Mouse (Mus musculus): Measurements from ENCODE around the gene Crygn. TPM values are rescaled to one million over a fixed set of nuclear protein-coding genes. Genes with fewer than 3 reads are reported as not detected.
A peak's percentile ranks its signal among the peaks of the same experiment; 100 is the strongest.

The Crygn gene
- total RNA-seq, 2 experiments from 2014 or later: 1.0 to 1.5 TPM

DNA sequence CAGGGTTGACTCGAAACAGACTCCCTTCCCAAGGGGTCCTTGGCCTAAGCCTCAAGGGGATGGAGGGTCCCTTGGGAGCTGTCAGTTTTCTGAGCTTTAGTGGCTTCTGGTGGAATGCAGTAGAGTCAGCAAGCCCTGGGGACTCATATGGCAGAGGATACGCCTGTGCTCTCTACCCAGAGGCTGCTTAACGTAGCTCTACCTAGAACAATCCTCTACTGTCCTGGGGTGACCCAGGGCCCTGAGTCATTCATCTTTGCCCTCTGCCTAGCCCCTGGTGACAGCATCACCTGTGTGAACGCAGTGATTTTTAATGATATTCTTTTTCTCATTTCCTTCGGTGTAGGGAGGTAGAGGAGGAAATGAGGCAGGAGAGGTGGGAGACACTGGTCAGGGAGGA is 8.1 kb downstream of the Crygn start:
- DNase-seq (ENCODE audit: low spot score in 2 of 2): no peak

DNA sequence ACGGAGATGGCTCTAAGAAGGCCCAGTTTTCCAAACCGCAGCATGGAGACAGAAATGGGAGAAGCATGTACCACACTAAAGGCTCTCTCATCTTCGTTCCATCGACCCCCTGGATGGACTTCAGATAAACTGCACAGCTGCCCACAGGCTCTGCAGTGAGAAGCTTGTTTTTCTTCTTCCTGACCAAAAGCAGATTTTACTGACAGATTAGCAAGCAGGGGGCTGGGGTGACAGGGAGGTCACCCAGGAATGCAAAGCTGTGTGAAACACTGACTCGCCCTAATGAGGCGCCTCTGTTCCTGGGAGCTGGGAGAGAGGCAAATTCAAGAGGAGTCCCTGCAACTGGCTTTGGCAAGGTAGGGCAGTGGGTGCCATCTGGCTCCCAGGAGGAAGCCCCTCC is 10.3 kb downstream of the Crygn start:
- DNase-seq (ENCODE audit: low spot score in 2 of 2): no peak

DNA sequence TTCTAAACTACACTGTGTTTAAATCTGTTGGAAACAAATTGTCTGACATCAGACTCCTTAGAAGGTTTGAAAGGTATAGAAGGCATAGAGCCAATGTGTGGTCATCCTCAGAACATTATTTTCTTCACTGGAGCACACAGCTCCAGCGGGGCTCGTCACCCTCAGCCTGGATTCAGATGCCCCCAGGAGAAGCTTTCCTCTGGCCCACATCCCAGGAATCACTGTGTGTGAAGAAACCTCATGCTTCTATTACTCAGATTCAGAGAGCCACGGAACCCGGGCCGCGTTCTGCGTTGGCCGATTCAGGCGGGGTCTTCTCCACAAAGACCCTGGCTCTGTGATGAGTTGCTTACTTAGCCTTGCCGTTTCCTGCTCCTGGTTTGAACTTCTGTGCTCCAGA is 13.9 kb downstream of the Crygn start:
- DNase-seq (ENCODE audit: low spot score in 2 of 2): no peak

DNA sequence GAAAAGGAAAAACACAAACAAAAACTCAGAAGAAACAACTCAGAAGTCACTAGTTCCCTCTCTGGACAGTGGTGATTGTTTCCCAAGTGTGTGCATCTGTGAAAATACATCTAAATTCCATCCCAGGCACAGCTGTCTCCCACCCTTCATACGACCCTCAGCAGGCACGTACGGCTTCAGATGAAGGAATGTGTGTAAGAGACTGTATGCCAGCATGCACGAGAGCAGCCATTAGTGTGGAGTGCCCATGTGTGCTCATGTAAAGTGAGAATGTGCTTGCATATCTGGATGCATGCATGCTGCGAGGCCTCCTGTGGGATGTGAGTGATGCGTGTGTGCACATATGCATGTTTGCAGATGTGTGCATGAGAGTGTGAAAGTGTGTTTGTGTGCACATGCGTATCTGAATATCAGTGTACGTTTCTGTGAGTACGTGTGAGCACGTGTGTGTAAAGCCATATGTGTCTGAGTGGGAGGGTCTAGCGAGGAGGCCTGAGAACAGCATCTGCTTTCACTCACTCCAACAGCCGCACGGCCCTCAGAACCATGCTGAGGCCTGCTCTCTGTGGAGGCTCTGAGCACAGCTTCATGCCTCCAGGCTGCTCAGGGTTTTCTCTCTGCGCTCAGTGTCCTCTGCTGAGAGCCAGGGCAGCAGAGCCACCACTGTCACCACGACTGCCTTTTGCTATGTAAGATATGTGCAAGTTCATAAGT is 16.5 kb downstream of the Crygn start:
- DNase-seq (ENCODE audit: low spot score in 2 of 2): no peak

DNA sequence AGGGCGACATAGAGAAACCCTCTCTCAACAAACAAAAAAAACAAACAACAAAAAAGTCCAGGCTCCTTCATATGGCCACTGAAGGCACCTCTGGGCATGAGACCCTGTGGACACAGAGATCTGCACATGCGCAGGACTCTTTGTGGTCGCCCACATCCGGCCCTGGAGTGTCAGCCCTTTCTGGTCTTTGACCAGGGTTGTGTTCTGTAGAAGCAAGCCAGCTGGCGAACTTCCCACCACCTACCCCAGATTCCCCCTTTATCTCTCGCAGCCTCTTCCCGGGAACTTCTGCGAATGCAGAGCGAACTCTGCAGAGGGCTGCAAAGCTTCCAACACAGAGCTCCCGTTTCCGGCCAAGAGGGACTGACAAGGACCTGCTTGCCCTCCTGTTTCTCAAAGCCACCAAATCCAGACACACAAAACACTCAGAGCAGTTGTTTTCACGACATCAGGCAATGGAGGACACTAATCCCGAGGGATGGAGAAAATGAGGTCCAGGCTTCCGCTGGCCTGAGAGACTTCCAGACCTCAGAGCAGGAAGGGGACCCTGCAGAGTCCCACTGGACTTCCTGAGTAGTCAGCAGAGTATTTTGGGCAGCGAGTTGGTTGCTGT is 18.6 kb downstream of the Crygn start:
- DNase-seq (ENCODE audit: low spot score in 2 of 2): peak in 1 of 2 experiments; percentile 27

DNA sequence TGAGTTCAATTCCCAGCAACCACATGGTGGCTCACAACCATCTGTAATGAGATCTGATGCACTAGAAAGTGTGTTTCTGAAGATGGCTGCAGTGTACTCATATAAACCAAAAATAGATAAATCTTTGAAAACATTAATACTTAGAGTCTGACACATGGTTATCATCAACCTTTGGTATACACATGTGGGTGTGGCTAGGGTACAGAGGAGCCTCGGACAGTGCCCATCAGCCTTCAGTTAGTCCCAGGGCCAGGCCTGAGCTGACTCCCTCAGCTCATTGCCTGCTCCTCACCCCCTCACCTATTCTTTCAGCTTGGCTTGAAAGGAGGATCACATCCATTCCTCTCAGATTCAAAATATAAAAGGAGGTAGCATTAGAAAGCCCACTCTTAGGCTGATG is 19.3 kb downstream of the Crygn start:
- no peak for DNase-seq (ENCODE audit: low spot score in 2 of 2)

DNA sequence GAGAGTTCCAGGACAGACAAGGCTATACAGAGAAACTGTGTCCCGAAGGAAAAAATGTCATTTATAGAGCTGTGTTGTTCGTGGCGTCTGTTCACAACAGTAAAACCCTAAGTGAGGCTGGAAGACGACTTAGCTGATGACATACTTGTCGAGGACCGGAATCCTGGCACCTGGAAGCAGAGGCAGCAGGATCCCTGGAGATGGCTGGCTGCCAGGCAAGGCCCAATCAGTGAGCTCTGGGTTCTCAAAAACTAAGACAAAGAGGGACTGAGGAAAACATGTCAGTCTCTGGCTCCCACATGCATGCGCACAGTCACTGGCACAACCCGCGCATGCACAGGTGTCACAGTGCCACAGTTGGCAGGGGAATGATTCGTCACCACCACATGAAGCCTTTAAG is 20.2 kb downstream of the Crygn start:
- DNase-seq (ENCODE audit: low spot score in 2 of 2): no peak

DNA sequence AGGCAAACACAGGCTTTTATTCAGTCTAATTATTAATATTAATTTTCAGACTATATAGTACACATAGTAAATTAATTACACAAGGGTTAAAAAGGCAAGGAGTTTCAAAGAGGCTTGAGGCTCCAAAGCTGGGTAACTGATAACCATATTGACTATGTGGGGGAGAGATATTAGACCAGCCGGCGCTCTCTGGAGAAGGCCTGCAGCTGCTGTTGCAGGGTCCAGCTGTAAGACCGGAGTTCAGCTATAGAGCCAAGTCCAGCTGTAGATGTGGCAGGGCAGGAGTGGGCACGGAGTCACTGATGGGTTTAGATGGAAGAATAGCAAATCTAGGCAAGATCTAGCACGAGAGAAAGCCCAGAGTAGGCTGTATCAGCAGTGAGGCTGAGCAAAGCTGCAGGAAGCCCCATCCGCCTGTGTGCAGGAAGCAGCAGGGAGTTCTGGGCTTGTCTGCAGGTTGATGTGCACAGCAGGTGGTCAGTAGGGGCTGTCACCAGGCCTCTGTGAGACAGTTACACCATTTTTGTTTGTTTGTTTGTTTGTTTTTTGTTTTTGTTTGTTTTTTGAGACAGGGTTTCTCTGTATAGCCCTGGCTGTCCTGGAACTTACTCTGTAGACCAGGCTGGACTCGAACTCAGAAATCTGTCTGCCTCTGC is 23.9 kb downstream of the Crygn start:
- DNase-seq (ENCODE audit: low spot score in 2 of 2): no peak

DNA sequence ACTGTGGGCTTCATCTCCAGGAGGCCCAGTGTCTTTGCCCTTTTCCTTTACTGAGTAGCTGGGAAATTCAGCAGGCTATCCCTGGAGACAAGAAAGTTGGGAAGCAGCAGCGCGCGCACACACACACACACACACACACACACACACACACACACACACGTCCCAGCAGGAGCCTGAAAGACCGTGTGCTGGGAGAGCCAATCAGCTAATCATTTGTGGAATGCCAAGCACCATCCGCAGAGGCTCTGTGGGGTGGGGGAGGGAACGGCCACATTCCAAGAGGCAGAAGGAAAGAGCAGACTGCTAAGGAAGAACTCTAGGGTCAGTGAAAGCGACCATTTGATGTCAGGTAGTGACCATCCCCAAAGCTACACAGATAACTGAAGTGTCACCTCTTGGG is 24.7 kb downstream of the Crygn start:
- no peak for DNase-seq (ENCODE audit: low spot score in 2 of 2)

DNA sequence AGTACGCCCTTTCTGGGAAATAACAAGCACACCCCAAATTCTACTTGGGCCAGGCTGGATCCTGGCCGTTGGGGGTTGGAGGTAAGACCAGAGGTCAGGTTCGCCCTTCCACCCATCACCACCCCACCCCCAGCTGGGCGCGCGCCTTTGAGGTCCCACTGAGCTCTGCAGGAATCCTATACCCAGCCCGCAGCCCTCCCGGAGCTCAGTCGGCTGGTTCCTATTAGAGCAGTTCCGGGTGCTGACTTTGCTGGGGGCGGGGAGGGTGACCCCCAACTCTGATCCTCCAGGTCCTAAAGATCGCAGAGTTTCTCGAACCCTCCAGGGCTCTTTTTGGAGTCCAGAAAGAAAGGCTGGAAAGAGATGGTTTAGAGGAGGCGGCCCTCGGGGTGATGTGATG is 26.8 kb downstream of the Crygn start:
- DNase-seq (ENCODE audit: low spot score in 2 of 2): no peak

DNA sequence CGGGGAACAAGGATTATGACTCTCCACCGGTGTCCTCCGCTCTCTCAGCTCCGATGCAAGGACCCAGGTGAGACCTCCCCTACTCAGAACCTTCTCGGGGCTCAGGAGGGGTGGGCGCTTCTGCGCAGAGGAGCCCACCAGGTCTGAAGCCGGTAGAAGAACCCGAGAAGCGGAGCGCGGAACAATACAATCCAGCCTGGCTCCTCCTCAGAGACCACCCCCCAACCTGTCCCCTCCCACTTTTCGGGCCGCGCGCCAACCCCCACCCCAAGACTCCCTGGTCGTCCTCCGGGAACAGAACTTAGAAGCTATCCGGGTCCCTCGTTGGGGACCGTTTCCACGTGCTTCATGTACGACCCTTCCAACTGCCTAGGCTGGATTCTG is 27.3 kb downstream of the Crygn start, which contains the start of gene Wdr86:
Wdr86 (minus strand) TSS at position 240 of the 384 bp plus-strand sequence.
- DNase-seq (ENCODE audit: low spot score in 2 of 2): no peak

DNA sequence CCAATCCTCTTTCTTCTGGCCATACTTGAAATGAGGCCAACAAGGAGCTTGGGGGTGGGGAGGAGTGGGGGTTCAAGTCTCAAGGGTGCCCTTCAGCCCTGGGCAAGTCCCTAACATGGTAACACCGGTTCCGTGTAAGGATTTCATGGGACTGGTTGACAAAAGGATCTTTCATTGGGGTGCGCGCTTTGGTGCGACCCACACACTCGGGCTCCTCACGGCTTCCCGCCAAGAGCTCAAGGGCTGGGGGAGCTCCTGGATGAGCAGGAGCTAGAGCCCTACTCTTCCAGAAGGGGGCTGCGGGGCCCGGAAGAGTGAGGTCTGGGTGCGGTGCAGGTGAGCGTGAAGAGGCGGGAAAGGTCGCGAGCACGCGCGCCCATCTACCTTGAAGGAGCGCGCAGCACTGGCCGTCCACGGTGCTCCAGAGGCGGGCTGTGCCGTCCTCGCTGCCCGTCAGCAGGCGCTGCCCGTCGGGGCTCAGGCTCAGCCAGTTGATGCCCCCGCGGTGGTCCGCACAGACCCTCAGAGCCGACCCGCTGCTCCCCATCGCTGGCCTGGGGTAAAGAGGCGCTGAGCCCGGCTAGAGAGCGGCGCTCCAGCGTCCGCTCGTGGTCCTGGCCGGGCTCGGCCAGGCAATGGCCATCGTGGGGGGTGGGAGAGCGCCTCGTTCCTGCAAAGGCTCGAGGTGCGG is 27.9 kb downstream of the Crygn start:
- no peak for DNase-seq (ENCODE audit: low spot score in 2 of 2)

DNA sequence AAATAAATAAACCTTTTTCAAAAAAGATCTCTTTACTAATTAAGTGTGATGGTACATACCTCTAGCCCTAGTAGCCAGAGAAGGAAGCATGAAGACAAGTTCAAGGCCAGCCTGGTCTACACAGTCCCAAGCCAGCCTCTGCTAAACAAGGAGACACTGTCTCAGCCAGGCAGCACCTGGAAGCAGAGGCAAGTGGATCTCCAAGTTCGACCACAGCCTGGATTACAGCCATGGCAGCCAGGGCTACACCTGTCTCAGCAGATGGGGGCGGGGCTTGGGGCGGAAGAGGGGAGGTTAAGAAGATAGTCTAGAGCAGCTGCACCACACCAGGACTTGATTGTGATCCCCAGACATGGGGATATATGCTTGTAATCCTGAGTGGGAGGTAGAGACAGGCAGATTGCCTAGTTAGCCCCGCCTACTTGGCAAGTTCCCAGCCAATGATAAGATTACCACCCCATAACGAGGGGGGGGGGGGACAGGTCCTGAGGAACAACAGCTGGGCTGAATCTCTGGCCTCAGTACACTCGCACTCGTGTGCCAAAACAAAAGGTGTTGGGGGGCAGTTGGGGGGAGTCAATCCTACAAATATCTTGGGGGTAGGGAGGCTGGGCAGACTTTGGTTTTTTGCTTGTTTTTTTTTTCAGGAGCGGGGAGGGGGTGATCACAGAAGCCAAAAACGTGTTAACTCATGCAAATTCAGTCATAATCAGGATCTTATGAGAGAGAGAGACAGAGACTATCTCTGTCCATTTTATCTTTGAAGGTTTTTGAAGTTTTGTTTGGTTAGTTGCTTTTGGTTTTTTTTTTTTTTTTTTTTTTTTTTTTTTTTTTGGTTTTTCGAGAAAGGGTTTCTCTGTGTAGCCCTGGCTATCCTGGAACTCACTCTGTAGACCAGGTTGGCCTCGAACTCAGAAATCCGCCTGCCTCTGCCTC is 30.6 kb downstream of the Crygn start:
- DNase-seq (ENCODE audit: low spot score in 2 of 2): no peak

DNA sequence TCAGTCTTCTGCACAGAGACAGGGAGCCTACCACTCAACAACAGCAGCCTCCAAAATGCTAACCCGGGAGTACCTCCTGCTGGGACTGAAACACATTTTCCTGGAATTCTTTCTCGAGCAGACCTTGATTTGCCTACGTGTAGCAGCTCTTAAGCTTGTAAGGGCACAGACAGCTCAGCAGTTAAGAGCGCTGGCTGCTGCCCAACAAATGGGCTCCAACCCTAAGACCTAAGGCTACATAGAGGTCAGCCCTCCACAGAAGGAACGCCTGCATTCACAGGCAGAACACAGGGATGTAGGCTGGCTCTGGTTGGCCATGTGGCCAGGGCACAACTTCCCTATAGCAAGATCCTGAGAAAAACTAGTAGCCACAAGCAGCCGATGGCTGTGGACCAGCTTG is 31.9 kb downstream of the Crygn start:
- no peak for DNase-seq (ENCODE audit: low spot score in 2 of 2)

DNA sequence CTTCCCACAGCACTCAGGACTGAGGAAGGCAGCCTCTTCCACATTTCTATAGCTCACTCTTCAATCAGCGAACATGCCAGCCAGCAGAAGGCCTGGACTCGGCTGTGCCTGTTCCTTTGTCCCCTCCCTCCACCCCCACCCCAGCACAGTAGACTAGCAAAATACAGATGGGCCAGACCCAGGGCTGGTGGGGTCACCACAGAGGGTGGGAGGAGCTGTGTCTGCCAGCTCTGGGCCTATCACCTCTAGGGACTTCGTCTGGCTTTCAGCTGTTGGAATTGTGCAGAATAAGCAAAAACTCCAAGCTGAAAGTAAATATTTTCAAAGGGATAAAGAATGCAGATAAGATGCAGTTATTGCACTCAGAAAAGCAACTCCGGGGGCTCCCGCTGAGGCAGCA is 33.0 kb downstream of the Crygn start:
- DNase-seq (ENCODE audit: low spot score in 2 of 2): no peak

DNA sequence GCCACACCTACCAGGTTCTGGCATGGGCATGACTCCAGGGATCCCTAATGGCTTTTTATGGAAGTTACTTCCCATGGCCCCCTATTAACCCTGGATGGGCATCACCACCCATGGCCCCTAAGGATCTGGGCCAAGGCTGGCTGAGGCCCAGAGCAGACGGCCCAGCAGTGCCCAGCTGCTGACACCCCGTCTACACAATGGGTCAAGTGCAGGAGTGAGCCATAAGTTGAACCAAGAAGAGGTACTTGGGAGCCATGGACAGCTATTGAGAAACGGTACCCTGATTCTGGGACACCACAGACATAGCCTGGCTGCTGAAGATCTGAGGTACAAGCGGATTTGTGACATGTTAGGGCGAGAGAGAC is 33.6 kb downstream of the Crygn start:
- DNase-seq (ENCODE audit: low spot score in 2 of 2): no peak

DNA sequence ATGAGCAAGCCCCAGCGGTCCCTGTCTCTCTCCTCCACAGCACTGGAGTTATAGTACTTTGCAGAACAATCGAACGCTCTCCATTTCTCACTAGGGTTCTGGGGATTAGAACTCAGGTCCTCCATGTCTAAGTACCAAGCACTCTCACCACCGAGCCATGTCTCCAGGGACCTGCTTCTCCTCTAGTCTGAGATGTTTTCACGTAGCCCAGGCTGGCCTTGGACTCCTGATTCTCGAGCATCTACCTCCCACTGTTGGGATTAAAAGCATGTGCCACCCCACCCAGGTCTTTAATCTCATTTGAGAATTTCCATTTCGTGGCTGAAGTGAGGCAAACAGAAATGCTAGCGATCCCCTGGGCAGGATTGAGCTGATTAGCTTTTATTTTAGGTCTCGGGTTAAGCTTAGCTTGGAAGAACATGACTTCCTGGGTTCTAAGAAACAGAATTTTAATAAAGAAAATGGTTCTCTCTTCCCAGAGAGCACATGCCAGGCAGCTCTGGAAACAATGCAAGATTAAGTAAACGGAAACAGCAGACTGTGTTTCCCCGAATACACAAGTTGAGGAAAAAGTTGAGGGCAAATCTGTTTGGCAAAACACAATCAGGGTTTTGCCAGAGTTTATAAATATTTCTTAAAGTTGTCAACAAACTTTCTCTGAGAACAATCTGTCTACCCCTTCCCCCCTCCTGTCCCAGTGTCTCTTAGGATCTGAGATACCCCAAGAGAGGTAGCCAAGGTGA is 34.1 kb downstream of the Crygn start:
- DNase-seq (ENCODE audit: low spot score in 2 of 2): no peak

DNA sequence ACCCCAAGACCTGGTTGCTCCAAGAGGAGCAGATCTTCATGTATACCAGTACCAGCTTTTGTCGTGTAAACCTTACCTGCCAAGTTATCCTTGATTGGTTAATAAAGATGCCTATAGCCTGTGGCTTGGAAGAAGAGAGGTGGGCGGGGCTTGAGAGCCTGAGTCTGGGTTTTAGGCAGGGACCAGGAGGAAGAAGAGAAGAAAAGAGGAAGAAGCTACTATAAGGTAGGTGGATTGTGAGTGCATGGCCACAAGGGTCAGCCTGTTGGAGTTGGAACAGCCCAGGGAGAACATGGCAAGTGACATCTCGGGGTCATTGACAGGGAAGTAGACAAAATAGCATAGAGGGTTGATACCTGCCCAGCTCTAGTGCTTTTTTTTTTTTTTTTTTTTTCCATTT is 38.0 kb downstream of the Crygn start:
- DNase-seq (ENCODE audit: low spot score in 2 of 2): no peak

DNA sequence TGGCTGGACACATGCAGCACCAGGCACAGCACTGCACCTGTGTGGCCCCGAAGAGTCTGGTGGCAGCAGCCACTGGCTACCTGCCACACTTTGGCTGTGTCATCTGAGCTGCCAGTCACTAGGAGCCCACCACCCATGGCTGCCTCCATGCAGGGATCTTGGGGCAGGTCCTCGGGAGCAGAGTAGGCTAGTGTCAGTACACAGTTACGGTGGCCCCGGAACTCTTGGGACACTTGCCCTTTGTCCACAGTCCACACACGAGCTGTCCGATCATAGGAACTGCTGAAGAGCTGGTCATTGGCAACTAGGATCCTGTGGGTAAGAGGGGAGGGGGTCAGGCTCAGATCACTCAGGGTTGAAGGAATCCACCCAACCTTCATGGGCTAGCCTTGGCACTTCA is 39.7 kb downstream of the Crygn start:
- no peak for DNase-seq (ENCODE audit: low spot score in 2 of 2)

DNA sequence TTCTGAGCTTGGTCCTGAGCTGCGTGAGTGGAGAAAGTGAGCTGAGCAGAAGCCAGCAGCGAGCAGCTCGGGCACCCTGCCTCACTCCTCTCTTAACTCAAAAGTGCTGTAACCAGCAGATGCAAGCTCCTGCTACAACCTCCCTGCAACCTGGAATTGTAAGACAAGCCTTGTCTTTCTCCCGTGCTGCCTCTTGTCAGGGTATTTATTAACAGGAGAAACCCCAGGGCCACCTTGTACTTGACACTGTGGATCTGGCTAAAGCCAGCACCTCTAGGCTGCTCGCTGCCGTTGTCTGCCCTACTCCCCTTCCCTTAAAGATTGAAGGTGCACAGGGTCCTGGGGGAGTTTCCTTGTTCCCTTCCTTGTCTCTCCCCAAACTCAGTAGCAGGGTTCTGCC is 43.8 kb downstream of the Crygn start:
- DNase-seq (ENCODE audit: low spot score in 2 of 2): no peak
